Mouse (Mus musculus): ENCODE results near the gene Vamp2.
A peak's percentile ranks its signal among the peaks of the same experiment; 100 is the strongest.
"Not testable (repeated sequence)": the region's sequence is repeated elsewhere in the genome, so short reads cannot be mapped to it uniquely, and the experiment has no call there.

The Vamp2 gene

GRCm38 (mm10) chr11:69081613-69082012 lies 6.7 kb upstream of the Vamp2 start:
- no peak for DNase-seq

DNA sequence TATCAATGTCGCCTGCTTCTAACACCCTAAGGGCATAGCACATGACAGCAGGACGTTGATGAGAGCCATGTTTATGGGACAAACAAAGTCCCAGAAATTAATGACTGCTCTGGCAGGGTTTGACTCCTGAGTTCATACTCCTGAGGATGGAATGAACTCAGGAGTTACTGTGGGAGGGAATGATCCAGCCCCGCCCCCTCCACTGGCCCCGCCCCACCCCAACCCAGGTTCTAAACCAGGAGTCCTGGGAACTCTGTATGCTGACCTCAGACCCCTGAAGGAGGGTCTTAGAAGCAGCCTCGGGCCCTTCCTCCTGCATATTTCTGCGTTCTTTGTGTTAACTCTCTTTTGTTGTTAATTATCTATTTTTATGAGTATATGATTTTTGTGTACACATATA lies 2.7 kb upstream of the Vamp2 start:
- DNase-seq, result no peak

GRCm38 (mm10) chr11:69086390-69086789 lies 1.9 kb upstream of the Vamp2 start:
- no peak for DNase-seq

GRCm38 (mm10) chr11:69087082-69087481 lies 1.2 kb upstream of the Vamp2 start:
- DNase-seq, result no peak

- no peak for DNase-seq
These were observed 693 bp upstream of the Vamp2 start for GRCm38 (mm10) chr11:69087597-69087996.

DNA sequence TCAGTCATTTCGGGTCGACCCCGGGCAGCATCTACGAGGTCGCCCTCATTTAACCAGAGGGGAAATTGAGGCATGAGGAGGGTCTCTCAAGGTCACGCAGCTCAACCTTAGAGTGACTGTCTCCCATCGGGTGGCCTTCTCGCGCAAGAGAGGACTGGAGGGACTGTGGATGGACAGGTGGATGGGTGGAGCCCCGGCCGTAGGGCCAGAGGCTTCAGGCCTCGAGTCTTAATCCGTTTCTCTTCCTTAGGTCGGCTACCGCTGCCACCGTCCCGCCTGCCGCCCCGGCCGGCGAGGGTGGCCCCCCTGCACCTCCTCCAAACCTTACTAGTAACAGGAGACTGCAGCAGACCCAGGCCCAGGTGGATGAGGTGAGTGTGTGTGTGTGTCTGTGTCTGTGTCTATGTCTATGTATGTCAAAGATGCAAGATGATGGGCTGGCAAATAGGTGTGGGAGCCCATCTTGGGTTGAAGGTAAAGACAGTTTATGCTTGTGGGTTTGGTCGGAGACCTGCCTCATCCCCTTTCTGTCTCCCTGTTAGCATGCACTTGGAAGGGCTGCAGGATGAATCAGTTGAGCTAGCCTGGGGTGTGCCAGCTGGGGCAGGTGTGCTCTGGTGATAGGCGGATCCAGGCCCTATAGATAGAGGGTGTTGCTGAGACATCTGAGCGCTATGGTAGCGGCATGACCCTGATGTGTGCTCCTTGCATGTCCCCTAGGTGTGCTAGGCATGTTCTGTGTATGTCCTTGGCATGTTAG lies 746 bp downstream of the Vamp2 start:
- peak; percentile 23 to 46 for DNase-seq

DNA sequence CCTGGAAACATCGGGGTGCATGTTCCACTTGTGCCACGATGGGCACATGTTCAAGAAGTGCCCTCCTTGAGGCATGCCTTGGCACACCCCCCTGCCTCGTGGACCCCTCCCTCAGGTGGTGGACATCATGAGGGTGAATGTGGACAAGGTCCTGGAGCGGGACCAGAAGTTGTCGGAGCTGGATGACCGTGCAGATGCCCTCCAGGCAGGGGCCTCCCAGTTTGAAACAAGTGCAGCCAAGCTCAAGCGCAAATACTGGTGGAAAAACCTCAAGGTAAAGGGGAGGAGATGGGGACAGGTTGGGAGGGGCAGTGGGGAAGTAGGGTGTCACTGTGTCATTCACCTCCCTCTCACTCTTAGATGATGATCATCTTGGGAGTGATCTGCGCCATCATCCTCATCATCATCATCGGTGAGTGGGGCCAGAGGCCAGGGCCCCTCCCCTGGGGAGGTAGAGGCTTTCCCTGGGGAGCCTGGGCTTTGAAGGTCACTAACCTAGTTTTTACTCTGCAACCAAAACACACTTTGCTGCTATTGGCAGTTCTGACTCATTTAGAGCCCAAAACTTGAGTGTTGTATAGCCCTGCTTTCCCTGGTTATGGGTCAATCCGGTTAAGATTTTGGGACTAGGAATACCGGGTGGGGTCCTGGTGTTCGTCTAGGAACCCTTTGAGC lies 1.5 kb downstream of the Vamp2 start:
- no peak for DNase-seq

GRCm38 (mm10) chr11:69090367-69090766 lies 2.1 kb downstream of the Vamp2 start:
- DNase-seq, result no peak

- DNase-seq, result no peak
These were observed 3.5 kb downstream of the Vamp2 start for GRCm38 (mm10) chr11:69091566-69092385.

DNA sequence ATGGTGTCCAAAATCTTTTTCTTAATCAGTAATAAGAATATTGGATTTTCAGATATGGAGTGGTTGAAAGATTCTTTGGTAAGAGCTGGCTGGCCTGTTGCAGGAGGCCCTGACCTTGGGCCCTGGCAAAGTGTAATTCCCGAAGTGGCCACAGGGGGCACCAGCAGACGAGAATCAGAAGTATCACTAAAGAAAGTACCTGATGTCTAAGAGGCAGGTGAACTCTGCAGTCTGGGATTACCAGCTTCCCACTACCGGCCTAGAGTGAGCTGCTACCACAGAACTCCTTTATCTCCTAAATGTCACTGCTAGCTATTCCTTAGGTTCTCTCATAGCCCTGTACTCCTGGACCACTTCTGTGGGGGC lies 4.1 kb downstream of the Vamp2 start:
- peak; percentile 83 to 89 for DNase-seq

DNA sequence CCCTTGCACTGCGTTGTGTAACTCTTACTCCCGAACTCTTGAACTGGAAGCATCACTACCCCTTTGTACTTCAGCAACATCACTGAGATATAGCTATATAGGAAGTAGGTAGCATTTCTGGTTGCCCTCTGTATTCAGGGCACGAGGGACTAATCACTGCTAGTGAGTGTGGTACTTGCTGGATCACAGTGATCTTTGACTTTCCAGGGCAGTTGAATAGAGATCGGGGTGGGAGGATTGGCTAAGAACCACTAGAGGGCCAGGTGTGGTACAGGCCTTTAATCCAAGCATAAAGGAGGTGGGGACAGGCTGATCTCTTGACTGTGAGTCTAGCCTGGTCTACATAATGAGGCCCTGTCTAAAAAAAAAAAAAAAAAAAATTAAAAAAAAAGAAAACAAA lies 4.6 kb downstream of the Vamp2 start:
- DNase-seq, result no peak

- DNase-seq, result not testable (repeated sequence)
These were observed 5.6 kb downstream of the Vamp2 start for GRCm38 (mm10) chr11:69093856-69094255.

DNA sequence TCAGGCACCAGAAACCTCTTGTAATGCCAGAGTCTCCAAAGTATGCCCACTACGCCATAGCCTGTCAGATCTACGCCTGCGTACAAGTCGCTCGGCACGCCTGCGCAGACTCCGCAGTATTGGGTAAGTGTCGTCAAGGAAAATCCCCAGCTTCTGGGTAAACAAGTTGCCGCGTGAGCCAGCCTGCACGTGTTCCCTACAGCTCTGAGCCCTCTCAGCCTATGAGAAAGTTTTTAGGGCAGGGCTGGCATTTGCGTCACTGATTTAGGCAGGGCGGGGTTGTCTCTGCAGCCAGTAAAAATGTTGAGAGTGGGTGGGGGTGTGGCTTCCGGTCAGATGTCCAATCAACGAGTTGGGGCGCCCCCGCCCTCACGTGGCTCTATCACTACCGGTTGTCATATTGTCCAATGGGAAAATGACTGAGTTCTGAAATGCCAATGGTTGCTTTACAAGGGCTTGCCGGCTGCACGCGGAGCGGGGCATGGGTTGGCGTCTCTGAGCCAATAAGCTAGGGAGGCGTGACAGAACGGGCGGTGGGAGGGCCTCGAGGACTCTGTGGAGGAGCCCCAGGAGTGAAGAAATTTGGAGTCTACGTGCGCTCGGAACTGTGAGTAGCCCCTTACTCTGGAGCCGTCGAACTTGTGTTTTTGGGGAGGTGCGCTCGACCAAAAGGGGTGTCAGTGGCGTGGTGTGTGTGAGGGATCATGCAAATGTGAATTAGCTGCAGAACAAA lies 6.6 kb downstream of the Vamp2 start, which contains the start of gene Per1:
Gene Per1, plus strand, starts transcription at position 521 of the 733 bp plus-strand sequence.
- DNase-seq, result peak; percentile 97 to 99

GRCm38 (mm10) chr11:69095511-69096231 lies 7.4 kb downstream of the Vamp2 start:
- DNase-seq, result peak; percentile 37 to 46

DNA sequence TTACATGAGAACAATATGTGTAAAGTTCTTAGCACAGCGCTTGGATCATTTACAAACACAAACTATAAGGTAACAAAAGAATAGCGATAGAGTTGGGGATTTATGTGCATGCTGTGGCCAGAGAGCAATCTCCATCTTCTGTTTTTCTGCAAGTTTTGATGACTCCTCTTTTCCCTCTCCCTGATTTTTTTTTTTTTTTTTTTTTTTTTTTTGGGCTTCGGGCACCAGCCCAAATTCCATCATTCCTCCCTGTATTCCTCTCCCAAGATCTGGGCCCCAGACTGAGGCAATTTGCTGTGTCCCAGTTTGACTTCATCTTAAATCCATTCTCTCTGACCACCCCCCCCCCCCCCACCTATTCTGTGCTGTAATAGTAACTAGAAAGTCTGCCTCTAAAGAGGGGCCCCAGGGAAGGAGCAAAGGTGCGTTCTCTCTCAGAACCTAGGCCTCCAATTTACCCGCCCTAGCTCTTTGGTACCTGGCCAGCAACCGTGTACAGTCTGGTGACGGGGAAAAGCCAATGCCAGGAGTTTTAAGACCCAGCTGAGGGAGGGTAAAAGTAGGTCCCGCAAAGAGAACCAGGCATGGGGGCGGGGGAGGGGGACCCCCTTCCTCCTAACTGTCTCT lies 8.2 kb downstream of the Vamp2 start:
- no peak for DNase-seq

- peak; percentile 93 for DNase-seq
These were observed 9.0 kb downstream of the Vamp2 start for GRCm38 (mm10) chr11:69096987-69097900.

DNA sequence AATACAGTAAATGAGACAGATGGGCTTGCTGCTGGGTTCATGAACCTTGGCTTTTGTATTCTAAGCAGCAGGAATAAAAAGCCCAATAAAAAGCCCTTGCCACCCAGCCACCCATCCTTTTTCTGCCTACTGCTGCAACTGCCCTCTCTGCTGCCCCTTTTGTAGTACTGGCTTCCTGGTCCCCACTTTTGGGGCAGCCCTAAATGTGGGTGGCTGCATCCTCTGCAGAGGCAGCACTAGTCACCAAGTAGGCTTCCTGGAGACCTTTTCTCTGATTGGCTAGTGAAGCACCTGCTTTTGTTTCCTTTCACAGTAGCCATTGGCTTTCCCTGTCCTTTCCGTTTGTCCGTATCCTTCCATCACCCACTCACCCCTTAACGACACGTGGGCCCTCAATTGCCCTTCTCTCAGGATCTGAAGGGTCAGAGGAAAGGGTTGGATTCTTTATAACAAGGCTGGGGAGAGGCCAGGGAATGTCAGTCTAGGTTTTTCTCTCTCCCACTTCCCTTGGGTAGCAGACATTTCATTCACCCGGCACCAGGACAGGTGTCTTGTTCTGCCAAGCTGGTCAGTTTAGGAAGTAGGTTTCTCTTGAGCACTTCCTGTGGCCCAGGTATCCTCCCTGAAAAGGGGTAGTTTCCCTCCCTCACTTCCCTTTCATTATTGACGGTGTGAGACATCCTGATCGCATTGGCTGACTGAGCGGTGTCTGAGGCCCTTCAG lies 9.9 kb downstream of the Vamp2 start:
- peak; percentile 32 to 60 for DNase-seq

- peak; percentile 88 to 92 for DNase-seq
These were observed 10.4 kb downstream of the Vamp2 start for GRCm38 (mm10) chr11:69098762-69099091.

DNA sequence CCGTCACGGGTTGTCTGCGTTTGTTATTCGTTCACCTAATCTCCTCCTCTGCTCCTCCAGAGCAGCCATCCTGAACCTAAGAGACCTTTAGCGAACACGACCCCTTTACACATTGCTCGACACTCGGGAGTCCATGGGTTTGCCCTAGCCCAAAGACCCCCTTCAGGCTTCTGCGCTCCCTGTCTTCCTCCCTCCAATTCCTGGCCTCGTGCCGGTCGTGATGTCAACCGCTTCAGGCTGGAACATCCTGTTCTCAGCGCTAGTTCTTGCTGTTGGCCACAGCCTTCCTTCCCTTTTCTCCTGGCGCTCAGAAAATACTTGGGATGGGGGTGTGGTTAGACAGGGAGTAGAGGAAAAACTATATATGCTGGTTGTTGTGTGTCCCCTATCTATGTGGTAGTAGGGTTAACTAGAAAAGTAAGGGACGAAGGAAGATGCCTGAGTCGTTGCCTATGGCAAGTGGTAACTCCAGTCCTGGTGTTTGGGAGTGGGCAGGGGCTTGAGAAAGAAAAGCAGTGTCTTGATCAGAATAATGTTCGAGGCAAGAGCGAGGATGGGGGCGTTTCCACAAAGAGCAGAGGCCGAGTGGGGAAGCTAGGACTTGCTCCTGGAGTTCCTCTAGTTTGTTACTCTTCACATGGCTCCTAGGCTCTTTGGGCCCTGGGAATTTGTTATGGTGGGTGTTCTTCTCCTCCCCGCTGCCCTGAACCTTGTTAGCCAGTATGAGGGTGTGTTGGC lies 11.1 kb downstream of the Vamp2 start:
- peak; percentile 29 to 46 for DNase-seq
